Mouse (Mus musculus): ENCODE data around the gene Aatf. TPM values are rescaled to one million over a fixed set of nuclear protein-coding genes. Genes with fewer than 3 reads are reported as not detected.

Gene Aatf
- polyA plus RNA-seq, 1 experiment from 2014 or later = 53.3 TPM

DNA sequence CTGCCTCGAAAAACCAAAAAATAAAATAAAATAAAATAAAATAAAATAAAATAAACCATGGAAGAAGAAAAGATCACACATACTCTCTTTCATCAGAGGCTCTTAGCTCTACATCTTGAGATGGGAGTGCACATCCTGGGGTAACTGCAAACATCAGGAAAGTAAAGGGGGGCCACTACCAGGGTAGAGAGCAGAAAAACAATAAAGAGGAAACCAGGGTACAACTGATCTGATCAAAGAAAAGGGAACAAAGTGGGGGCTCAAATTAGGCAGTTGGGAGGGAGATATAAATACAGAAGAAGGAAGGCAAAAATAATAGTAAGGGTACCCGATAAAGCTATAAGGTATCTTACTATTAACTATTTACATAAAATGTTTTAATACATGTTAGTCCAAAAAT lies 36.7 kb downstream of the Aatf start:
- Histone ChIP-seq H3K27me3 (no peaks in the 10 kb centered on the region), H3K9me3 (no peaks in the 10 kb centered on the region), H3K36me3 (0 out of 2 replicates have a peak, but pooled peaks cover 4% of the 10 kb centered on the region), H3K27ac (replicated peaks) (no peak overlapping the region), H3K4me1 (replicated peaks) (peaks cover 14% of the 10 kb centered on the region; the same call in 1 of the 2 replicates), H3K4me2 (no peak overlapping the region), H3K9ac (no peak overlapping the region), H3K4me3 (no peak overlapping the region)
- WGBS = 93% methylated on average over 2 of the region's 2 CpGs
- ATAC-seq (ENCODE audit: low FRiP score, low read depth) = no peak

DNA sequence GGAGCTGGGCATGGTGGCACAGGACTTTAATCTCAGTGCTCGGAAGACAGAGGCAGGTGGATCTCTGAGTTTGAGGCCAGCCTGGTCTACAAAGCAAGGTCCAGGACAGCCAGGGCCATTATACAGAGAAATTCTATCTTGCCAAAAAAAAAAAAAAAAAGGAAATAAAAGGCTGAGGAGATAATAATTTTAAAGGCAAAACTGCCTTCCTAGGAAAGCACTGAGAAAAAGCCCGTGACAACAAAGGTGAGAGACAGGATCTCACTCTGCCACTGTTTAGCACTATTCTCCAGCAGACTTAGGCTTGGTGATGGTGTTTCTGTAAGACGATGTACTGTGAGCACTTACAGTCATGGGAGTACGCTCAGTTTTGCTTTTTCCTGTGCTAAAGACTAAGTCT lies 37.3 kb downstream of the Aatf start:
- Histone ChIP-seq H3K27me3 (no peaks in the 10 kb centered on the region), H3K4me2 (no peak overlapping the region), H3K27ac (replicated peaks) (no peak overlapping the region), H3K4me3 (no peak overlapping the region), H3K36me3 (0 out of 2 replicates have a peak, but pooled peaks cover 4% of the 10 kb centered on the region), H3K9me3 (no peaks in the 10 kb centered on the region), H3K9ac (no peak overlapping the region), H3K4me1 (replicated peaks) (peaks cover 8% of the 10 kb centered on the region; the same call in 1 of the 2 replicates)
- WGBS = 93% methylated on average over 4 of the region's 4 CpGs
- no peak for ATAC-seq (ENCODE audit: low FRiP score, low read depth)

GRCm38 (mm10) chr11:84473093-84473667 lies 40.1 kb downstream of the Aatf start:
- Histone ChIP-seq H3K4me1 (replicated peaks) (no peaks in the 10 kb centered on the region), H3K4me2 (no peak overlapping the region), H3K9ac (no peak overlapping the region), H3K27me3 (no peaks in the 10 kb centered on the region), H3K27ac (replicated peaks) (no peak overlapping the region), H3K9me3 (no peaks in the 10 kb centered on the region), H3K4me3 (no peak overlapping the region), H3K36me3 (peaks cover 11% of the 10 kb centered on the region; the same call in 1 of the 2 replicates)
- ATAC-seq (ENCODE audit: low FRiP score, low read depth) = no peak
- WGBS = 85% methylated on average over 4 of the region's 4 CpGs

GRCm38 (mm10) chr11:84464571-84464970 lies 48.8 kb downstream of the Aatf start:
- H3K27me3 ChIP-seq = no peaks in the 10 kb centered on the region
- no peak overlapping the region for H3K4me3 ChIP-seq
- 48% methylated on average over 5 of the region's 5 CpGs for WGBS
- peak overlapping the region; percentile 68 for H3K27ac ChIP-seq (replicated peaks)
- H3K4me1 ChIP-seq (replicated peaks) = peaks cover 11% of the 10 kb centered on the region
- H3K36me3 ChIP-seq = peaks cover 7% of the 10 kb centered on the region; the same call in 1 of the 2 replicates
- H3K4me2 ChIP-seq = no peak overlapping the region
- peak; percentile 51; the same call in 1 of the 2 replicates for ATAC-seq (ENCODE audit: low FRiP score, low read depth)
- no peak overlapping the region for H3K9ac ChIP-seq
- H3K9me3 ChIP-seq = no peaks in the 10 kb centered on the region

DNA sequence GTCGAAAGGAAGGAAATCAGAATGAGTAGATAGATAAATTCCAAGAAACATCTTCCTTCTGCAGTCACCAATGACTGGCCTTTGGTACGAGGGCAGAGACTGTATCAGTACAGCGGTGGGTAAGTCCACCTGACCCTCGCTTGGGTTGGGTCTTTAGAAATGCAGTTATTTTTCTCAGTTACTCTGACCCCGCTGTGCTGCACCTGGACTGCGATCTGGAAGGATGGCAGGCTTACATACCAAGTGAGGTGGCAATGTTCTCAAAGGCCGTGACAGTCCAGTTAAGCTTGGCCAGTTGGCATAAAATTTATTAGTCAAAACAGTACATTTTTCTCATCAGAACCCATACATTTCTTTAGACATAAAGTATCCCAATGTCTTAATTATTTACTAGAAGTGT lies 59.4 kb downstream of the Aatf start:
- Histone ChIP-seq H3K9me3 (no peaks in the 10 kb centered on the region), H3K27ac (replicated peaks) (no peak overlapping the region), H3K4me3 (no peak overlapping the region), H3K36me3 (no peaks in the 10 kb centered on the region), H3K9ac (no peak overlapping the region), H3K4me2 (no peak overlapping the region), H3K4me1 (replicated peaks) (no peaks in the 10 kb centered on the region), H3K27me3 (no peaks in the 10 kb centered on the region)
- WGBS = 95% methylated on average over 7 of the region's 7 CpGs
- ATAC-seq (ENCODE audit: low FRiP score, low read depth) = no peak

DNA sequence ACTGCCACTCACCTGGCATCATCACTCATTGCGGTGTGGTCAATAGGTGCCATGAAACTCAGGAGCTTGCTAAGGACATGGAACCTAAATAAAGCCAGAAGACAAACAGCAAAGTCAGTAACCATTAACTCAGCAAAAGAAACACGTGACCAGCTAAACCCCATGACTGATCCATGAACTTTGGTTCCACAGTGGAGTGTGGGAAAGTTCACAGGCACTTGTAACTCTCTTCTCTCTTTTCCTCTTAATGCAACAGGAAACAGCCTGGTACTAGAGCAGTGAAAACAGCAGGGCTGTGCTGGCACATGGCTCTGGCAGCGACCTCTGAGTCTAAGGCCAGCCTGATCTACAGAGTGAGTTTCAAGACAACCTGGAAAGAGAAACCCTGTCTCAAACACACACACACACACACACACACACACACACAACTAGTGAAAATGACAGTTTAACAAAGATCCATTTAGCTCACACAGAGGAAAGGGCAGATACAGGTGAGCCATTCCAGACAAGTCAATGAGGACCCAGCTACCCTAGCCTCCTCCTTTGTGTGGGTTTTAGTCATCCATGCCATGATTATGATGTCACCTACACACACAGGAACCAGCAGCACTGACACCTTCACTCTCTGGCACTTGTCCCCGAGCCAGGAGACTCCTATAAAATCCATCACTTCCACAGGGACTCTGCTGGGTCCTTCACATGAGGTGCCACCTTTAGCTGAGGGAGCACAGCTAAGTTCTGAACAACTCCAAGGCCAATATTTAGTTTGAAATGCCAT lies 70.6 kb downstream of the Aatf start:
- no peak for ATAC-seq (ENCODE audit: low FRiP score, low read depth)

DNA sequence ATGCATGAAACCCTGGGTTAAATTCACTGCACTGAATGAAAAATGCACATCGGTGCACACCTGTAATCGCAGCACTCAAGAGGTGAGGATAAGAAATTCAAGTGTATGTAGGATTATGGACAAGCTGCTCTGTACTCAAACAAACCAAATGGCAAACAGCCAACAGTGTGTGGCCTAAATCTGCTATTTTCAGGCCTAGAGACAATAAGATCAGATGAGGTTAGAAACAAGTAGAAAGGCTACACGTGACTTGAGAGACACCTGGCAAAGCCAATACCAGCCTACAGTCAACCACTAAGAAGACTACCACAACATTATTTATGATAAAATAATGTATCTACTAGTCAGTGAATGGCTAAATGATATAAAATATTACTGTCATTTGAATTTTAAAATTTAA lies 72.9 kb downstream of the Aatf start:
- H3K36me3 ChIP-seq = peaks cover 3% of the 10 kb centered on the region; the same call in 1 of the 2 replicates
- no peaks in the 10 kb centered on the region for H3K27me3 ChIP-seq
- H3K4me3 ChIP-seq = no peak overlapping the region
- no peak overlapping the region for H3K9ac ChIP-seq
- H3K4me1 ChIP-seq (replicated peaks) = no peaks in the 10 kb centered on the region
- H3K9me3 ChIP-seq = no peaks in the 10 kb centered on the region
- no peak overlapping the region for H3K27ac ChIP-seq (replicated peaks)
- no peak for ATAC-seq (ENCODE audit: low FRiP score, low read depth)
- H3K4me2 ChIP-seq = no peak overlapping the region
- WGBS = 86% methylated on average over 3 of the region's 3 CpGs

More for the DNA sequence above, 70.6 kb downstream of the Aatf start:
- Histone ChIP-seq H3K4me3 (no peak overlapping the region), H3K4me1 (replicated peaks) (no peaks in the 10 kb centered on the region), H3K36me3 (peaks cover 3% of the 10 kb centered on the region; the same call in 1 of the 2 replicates), H3K27ac (replicated peaks) (no peak overlapping the region), H3K9ac (no peak overlapping the region), H3K9me3 (no peaks in the 10 kb centered on the region), H3K4me2 (no peak overlapping the region), H3K27me3 (no peaks in the 10 kb centered on the region)
- WGBS = 87% methylated on average over 4 of the region's 4 CpGs

- H3K4me1 ChIP-seq (replicated peaks) = peaks cover 1% of the 10 kb centered on the region
- no peak overlapping the region for H3K4me2 ChIP-seq
- no peak overlapping the region for H3K4me3 ChIP-seq
- WGBS = 63% methylated on average over 6 of the region's 6 CpGs
- H3K27ac ChIP-seq (replicated peaks) = no peak overlapping the region
- no peak overlapping the region for H3K9ac ChIP-seq
- no peaks in the 10 kb centered on the region for H3K9me3 ChIP-seq
- no peaks in the 10 kb centered on the region for H3K36me3 ChIP-seq
- ATAC-seq (ENCODE audit: low FRiP score, low read depth) = no peak
- H3K27me3 ChIP-seq = no peaks in the 10 kb centered on the region
These were observed 78.4 kb downstream of the Aatf start for GRCm38 (mm10) chr11:84434879-84435278.

- Histone ChIP-seq H3K4me1 (replicated peaks) (peaks cover 17% of the 10 kb centered on the region), H3K9ac (no peak overlapping the region), H3K4me3 (no peak overlapping the region), H3K27me3 (no peaks in the 10 kb centered on the region), H3K4me2 (no peak overlapping the region), H3K9me3 (no peaks in the 10 kb centered on the region), H3K27ac (replicated peaks) (no peak overlapping the region), H3K36me3 (no peaks in the 10 kb centered on the region)
- whole genome bisulfite sequencing = 80% methylated on average over 4 of the region's 4 CpGs
- ATAC-seq (ENCODE audit: low FRiP score, low read depth) = no peak
These were observed 83.0 kb downstream of the Aatf start for GRCm38 (mm10) chr11:84430336-84430735.

DNA sequence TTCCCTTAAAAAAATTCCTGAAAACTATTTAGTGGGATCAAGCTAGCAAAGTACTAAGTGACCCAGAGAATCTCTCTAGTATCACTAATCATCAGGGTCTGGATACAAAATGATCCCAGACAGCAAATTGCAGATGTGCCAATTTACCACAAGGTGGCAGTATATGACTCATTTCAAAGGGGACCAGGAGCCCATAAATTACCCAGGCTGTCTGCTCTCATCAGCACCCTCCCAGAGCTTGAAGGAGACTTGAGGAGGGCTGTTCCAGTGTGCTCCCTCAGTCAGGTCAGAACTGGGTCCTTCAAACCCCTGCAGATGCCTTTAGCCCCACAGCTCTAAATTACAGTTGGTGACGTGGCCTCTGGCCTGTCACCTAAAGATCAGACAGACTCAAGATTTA lies 83.7 kb downstream of the Aatf start:
- no peaks in the 10 kb centered on the region for H3K36me3 ChIP-seq
- H3K27me3 ChIP-seq = no peaks in the 10 kb centered on the region
- ATAC-seq (ENCODE audit: low FRiP score, low read depth) = peak; percentile 67; the same call in 1 of the 2 replicates

DNA sequence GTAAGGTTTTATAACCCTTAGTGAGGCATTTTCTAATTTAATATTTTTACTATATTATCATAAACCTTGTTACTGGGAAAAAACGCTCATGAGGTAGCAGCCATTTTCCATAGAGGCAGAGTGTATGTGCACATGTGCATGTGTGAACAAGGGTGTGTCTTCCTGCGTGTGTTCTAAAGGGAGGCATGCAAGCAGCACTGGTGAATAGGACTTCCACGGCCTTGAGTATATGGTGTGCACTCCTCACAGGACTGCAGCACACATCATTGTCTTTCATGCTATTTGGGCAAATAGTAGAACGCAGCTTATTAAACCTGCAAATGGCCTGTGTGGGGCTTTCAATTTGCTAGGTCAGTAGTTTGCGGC lies 86.7 kb downstream of the Aatf start:
- no peak overlapping the region for H3K4me3 ChIP-seq
- no peaks in the 10 kb centered on the region for H3K36me3 ChIP-seq
- H3K27ac ChIP-seq (replicated peaks) = 0 out of 2 replicates have a peak overlapping the region, but pooled peaks have one; percentile 35
- WGBS = 73% methylated on average over 5 of the region's 5 CpGs
- H3K4me1 ChIP-seq (replicated peaks) = peaks cover 32% of the 10 kb centered on the region
- no peaks in the 10 kb centered on the region for H3K27me3 ChIP-seq
- no peak overlapping the region for H3K4me2 ChIP-seq
- no peak for ATAC-seq (ENCODE audit: low FRiP score, low read depth)
- no peak overlapping the region for H3K9ac ChIP-seq
- no peaks in the 10 kb centered on the region for H3K9me3 ChIP-seq

More for the DNA sequence above, 83.7 kb downstream of the Aatf start:
- no peak overlapping the region for H3K4me3 ChIP-seq
- H3K4me2 ChIP-seq = no peak overlapping the region
- no peak overlapping the region for H3K9ac ChIP-seq
- no peak overlapping the region for H3K27ac ChIP-seq (replicated peaks)
- H3K4me1 ChIP-seq (replicated peaks) = peaks cover 24% of the 10 kb centered on the region
- H3K9me3 ChIP-seq = no peaks in the 10 kb centered on the region
- WGBS = 42% methylated on average over 1 of the region's 1 CpGs
